Mouse (Mus musculus): ENCODE data around the gene Hist1h3d. TPM values are rescaled to one million over a fixed set of nuclear protein-coding genes. Genes with fewer than 3 reads are reported as not detected.
A peak's percentile ranks its signal among the peaks of the same experiment; 100 is the strongest.
"Not testable (repeated sequence)": the region's sequence is repeated elsewhere in the genome, so short reads cannot be mapped to it uniquely, and the experiment has no call there.

The Hist1h3d gene
- polyA plus RNA-seq, 1 experiment from 2014 or later = 7.7 TPM

DNA sequence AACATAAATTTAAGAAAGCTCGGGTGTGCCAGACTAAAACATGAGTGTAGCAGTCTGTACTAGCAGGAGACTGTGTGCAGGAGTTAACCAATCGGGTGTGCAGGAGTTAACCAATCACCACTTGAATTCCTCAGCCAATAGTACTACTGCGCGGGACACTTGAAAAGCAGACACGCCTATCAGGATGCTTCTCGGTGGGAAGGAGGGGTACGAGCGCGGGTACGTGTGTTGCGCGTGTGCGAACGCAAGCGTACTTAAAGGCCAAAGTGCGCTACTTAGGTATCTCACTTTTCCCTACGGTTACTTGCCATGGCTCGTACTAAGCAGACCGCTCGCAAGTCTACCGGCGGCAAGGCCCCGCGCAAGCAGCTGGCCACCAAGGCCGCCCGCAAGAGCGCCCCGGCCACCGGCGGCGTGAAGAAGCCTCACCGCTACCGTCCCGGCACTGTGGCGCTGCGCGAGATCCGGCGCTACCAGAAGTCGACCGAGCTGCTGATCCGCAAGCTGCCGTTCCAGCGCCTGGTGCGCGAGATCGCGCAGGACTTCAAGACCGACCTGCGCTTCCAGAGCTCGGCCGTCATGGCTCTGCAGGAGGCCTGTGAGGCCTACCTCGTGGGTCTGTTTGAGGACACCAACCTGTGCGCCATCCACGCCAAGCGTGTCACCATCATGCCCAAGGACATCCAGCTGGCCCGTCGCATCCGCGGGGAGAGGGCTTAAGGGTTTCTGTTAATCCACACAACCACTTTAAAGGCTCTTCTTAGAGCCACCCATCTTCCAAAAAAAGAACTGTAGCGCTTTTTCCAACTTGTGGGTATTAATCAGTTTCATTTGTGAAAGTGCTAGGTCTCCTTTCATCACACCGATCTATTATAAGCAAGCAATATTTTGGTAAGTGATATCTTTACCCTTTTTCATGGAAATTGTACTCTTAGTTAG, 40.2 kb upstream of the Hist1h3d start, which contains the start of gene Hist1h3g:
Hist1h3g (plus strand) TSS at position 286 of the 939 bp plus-strand sequence.
- not testable (repeated sequence) for H3K36me3 ChIP-seq
- H3K27ac ChIP-seq = peak within 1 kb of the TSS; percentile 97

DNA sequence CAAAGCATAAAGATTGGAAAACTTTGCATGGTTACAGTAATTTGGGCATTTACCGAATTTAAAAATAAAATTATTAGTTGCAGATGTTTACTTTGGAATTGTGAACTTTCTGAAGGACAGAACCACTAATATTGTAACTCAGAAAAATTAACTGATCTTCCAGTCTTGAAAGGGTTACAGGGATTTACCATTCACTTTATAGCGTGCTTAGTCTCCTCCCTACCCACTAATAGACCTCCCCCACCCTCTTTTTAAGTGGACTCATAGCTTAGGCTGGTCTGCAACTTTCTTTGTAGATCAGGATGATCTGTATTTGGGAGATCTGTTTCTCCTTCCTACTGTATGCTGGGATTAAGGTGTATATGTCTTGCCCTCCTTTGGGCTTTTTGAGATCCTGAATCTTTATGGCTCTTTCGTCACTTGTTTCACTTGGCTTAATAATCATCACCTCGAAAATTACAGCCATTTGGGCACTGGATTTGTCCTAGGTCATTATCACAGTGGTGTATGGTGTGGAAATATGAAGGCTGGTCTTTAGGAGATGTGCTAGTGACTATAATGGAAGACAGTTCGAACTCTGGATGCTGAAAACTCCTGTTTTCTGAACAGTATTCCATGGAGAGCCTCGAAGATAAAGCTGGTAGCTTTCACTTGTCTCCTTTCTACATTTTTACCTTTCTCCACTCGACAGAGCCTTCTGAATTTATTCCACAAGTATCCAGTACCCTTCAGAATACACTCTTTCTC, 39.3 kb upstream of the Hist1h3d start:
- no peak for DNase-seq (ENCODE audit: low spot score)
- no peaks in the 10 kb centered on the region for H3K9me3 ChIP-seq (replicated peaks)

More for the DNA sequence above, 40.2 kb upstream of the Hist1h3d start, which contains the start of gene Hist1h3g:
- H3K9me3 ChIP-seq (replicated peaks); H3K27me3 ChIP-seq (ENCODE audit: low read depth, poor library complexity, severe bottlenecking): not testable (repeated sequence)
- WGBS = under 1% methylated on average over 53 of the region's 62 CpGs
- DNase-seq (ENCODE audit: low spot score) = peak; percentile 89
- H3K4me1 ChIP-seq = peaks cover 34% of the 10 kb centered on the region
- H3K4me3 ChIP-seq = peak within 1 kb of the TSS; percentile 63

DNA sequence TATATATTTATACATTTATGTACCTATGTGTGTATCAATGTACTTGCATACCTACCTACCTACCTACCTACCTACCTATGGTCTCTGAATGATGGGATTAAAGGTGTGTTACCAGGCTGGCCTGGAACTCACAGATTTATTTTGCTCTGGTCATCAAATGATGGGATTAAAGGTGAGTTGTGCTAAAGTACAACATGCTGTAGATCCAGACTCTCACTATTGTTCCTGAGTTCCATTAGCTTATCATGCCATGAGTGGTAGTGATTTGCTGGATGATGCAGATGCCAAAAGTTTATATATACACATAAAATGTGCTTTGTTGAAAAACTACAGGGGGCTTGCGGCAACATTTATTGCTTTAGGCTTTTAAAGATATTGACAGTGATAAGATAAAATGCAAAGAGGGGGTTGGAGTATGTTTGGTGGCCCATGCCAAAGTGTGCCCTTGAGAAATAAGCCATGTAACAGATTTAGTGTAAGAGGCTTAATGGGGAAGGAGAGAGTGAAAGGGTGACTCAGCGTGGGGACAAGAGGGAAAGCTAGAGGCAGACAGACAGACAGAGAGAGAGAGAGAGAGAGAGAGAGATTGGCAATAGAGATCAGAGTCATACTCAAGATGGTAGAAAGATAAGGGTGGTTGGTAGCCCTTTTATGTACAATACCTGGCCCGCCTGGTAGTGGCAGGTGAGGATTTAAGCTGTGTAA, 38.4 kb upstream of the Hist1h3d start:
- WGBS = 83% methylated on average over 3 of the region's 3 CpGs
- Histone ChIP-seq H3K36me3 (no peaks in the 10 kb centered on the region), H3K4me3 (peak overlapping the region; percentile 63), H3K27ac (peak overlapping the region; percentile 97), H3K27me3 (ENCODE audit: low read depth, poor library complexity, severe bottlenecking) (no peaks in the 10 kb centered on the region), H3K4me1 (peaks cover 36% of the 10 kb centered on the region), H3K9me3 (replicated peaks) (no peaks in the 10 kb centered on the region)
- DNase-seq (ENCODE audit: low spot score) = no peak

More for the DNA sequence above, 39.3 kb upstream of the Hist1h3d start:
- Histone ChIP-seq H3K27ac (peak overlapping the region; percentile 97), H3K4me1 (peaks cover 34% of the 10 kb centered on the region), H3K27me3 (ENCODE audit: low read depth, poor library complexity, severe bottlenecking) (no peaks in the 10 kb centered on the region), H3K36me3 (no peaks in the 10 kb centered on the region), H3K4me3 (peak overlapping the region; percentile 63)
- 22% methylated on average over 7 of the region's 7 CpGs for WGBS

DNA sequence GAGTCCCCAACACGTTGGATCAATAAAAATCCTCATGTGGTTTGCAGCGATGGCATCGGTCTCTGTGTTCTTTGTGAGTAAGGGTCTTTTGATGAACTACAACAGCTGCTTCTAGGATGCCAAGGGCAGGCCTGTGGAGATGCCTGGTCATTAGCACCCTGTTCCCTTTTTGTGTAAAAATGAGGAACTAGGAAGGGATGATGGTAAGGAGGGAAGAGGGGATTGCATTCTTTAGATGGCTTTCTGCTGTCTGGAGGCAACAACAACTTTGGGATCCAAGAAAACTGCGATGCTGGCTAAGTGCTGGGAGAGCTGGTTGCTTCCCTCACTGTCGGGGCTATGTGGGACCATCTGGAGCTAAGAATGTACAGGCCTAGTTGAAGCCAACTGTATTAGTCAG, 37.3 kb upstream of the Hist1h3d start:
- no peak for DNase-seq (ENCODE audit: low spot score)
- no peaks in the 10 kb centered on the region for H3K36me3 ChIP-seq
- H3K27me3 ChIP-seq (ENCODE audit: low read depth, poor library complexity, severe bottlenecking) = no peaks in the 10 kb centered on the region
- no peak overlapping the region for H3K4me3 ChIP-seq
- no peaks in the 10 kb centered on the region for H3K9me3 ChIP-seq (replicated peaks)
- peaks cover 30% of the 10 kb centered on the region for H3K4me1 ChIP-seq
- peak overlapping the region; percentile 69 for H3K27ac ChIP-seq
- 68% methylated on average over 5 of the region's 5 CpGs for WGBS

DNA sequence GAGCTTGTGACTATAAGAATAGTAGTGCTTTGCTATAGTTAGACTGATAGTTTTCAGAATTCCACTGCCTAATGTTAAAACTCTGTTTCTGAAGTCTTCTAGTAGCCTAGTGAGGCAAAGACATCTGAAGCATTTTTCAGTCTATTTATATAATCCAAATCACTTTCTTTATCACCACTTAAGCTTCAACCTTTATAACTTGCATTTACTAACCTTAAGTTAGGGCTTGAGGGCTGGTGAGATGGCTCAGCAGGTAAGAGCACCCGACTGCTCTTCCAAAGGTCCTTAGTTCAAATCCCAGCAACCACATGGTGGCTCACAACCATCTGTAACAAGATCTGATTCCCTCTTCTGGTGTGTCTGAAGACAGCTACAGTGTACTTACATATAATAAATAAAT, 35.7 kb upstream of the Hist1h3d start:
- H3K27me3 ChIP-seq (ENCODE audit: low read depth, poor library complexity, severe bottlenecking); H3K27ac ChIP-seq; H3K36me3 ChIP-seq; H3K9me3 ChIP-seq (replicated peaks); DNase-seq (ENCODE audit: low spot score); H3K4me3 ChIP-seq: not testable (repeated sequence)
- WGBS = 69% methylated on average over 1 of the region's 1 CpGs
- peaks cover 30% of the 10 kb centered on the region for H3K4me1 ChIP-seq

DNA sequence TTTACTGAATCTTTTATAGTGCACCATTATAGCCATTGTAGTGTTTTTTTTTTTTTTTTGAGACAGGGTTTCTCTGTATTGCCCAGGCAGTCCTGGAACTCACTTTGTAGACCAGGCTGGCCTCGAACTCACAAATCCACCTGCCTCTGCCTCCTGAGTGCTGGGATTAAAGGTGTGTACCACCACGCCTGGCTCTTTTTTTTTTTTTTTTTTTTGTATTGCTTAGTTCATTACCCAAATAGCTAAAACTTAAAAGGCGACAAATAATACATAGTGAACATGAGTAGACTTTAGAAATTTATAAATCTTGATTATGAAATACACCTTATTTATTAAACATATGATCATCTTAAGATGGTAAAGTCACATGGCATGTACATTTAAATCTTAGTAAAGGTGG, 34.1 kb upstream of the Hist1h3d start:
- 93% methylated on average over 3 of the region's 3 CpGs for WGBS
- Histone ChIP-seq H3K9me3 (replicated peaks) (no peaks in the 10 kb centered on the region), H3K4me1 (peaks cover 25% of the 10 kb centered on the region), H3K36me3 (no peaks in the 10 kb centered on the region), H3K27me3 (ENCODE audit: low read depth, poor library complexity, severe bottlenecking) (no peaks in the 10 kb centered on the region), H3K4me3 (no peak overlapping the region), H3K27ac (no peak overlapping the region)
- DNase-seq (ENCODE audit: low spot score) = no peak

DNA sequence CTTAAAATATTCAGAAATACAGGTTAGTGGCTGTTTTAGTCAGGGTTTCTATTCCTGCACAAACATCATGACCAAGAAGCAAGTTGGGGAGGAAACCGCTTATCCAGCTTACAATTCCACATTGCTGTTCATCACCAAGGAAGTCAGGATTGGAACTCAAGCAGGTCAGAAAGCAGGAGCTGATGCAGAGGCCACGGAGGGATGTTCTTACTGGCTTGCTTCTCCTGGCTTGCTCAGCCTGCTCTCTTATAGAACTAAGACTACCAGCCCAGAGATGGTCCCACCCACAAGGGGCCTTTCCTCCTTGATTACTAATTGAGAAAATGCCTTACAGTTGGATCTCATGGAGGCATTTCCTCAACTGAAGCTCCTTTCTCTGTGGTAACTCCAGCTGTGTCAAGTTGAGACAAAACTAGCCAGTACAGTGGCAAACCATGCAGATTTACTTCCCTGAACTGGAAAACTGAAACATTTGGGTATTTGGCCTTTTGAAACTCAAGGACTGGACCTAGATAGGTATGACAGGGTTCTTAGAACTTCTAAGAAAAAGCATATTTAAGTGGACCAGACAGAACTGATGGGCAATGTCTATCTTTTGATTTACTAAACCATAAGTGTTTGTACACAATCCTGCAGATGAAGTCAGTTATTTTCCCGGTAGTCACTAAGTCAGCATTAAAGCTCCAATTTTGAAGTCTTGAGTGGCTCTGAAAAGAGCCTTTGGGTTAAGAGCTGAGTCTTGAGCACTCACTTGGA, 33.2 kb upstream of the Hist1h3d start:
- H3K27me3 ChIP-seq (ENCODE audit: low read depth, poor library complexity, severe bottlenecking); H3K36me3 ChIP-seq; DNase-seq (ENCODE audit: low spot score); H3K9me3 ChIP-seq (replicated peaks): not testable (repeated sequence)
- Histone ChIP-seq H3K4me3 (peak overlapping the region; percentile 57), H3K27ac (peak overlapping the region; percentile 96), H3K4me1 (peaks cover 16% of the 10 kb centered on the region)
- 11% methylated on average over 3 of the region's 3 CpGs for WGBS

DNA sequence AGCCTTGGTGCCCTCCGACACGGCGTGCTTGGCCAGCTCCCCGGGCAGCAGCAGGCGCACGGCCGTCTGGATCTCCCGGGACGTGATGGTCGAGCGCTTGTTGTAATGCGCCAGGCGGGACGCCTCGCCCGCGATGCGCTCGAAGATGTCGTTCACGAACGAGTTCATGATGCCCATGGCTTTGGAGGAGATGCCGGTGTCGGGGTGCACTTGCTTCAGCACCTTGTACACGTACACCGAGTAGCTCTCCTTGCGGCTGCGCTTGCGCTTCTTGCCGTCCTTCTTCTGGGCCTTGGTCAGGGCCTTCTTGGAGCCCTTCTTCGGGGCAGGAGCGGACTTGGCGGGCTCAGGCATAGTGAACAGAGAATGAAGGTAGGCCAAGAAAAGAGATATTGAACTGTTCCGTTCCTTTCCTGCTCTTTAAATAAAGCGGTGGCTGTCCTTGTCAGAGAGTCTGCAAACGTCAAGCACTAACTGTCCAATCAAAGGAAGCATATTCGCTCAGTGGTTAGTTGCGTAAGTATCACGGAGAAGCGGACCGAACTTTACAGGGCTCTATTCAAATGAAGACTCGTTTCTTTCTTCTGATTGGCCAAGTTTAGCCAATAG, 32.5 kb upstream of the Hist1h3d start, which contains the start of gene Hist1h2bh:
Hist1h2bh (minus strand) TSS at position 394 of the 609 bp plus-strand sequence.
- H3K36me3 ChIP-seq; H3K9me3 ChIP-seq (replicated peaks); H3K27me3 ChIP-seq (ENCODE audit: low read depth, poor library complexity, severe bottlenecking): not testable (repeated sequence)
- peak; percentile 74 for DNase-seq (ENCODE audit: low spot score)
- under 1% methylated on average over 42 of the region's 42 CpGs for WGBS
- Histone ChIP-seq H3K4me1 (peaks cover 12% of the 10 kb centered on the region), H3K27ac (peak within 1 kb of the TSS; percentile 96), H3K4me3 (peak within 1 kb of the TSS; percentile 57)

DNA sequence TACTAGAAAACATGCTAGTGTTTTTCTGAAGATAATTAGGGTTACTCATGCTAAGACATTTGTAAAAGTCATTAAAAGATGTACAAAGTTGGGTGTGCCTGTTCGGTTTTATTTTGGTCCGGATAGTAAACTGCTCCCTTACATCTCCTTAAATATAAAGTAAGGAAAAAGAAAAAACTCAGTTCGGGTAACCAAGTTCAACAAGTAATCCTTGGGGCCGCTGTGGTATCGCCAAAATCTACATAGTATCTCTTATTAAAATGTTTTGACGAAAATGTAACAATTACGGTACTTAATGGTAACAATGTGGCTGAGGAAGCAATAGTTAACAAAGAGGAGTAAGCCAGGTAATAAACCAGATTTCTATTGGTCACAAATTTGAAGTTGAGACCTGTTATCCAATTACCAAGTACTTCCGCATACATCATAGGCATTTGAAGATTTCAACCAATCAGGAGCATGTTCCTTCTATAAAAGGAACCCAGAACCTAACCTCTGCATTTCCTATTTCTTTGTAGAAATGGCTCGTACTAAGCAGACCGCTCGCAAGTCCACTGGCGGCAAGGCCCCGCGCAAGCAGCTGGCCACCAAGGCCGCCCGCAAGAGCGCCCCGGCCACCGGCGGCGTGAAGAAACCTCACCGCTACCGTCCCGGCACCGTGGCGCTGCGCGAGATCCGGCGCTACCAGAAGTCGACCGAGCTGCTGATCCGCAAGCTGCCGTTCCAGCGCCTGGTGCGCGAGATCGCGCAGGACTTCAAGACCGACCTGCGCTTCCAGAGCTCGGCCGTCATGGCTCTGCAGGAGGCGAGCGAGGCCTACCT, 31.4 kb upstream of the Hist1h3d start, which contains the start of gene Hist1h3f:
Hist1h3f (plus strand) TSS at position 88 of the 822 bp plus-strand sequence.
- no peaks in the 10 kb centered on the region for H3K27me3 ChIP-seq (ENCODE audit: low read depth, poor library complexity, severe bottlenecking)
- peak within 1 kb of the TSS; percentile 57 for H3K4me3 ChIP-seq
- peak within 1 kb of the TSS; percentile 96 for H3K27ac ChIP-seq
- no peaks in the 10 kb centered on the region for H3K9me3 ChIP-seq (replicated peaks)
- peak; percentile 55 for DNase-seq (ENCODE audit: low spot score)
- 1% methylated on average over 26 of the region's 45 CpGs for WGBS
- peaks cover 10% of the 10 kb centered on the region; the same call in 1 of the 2 replicates for H3K4me1 ChIP-seq
- H3K36me3 ChIP-seq = no peaks in the 10 kb centered on the region

DNA sequence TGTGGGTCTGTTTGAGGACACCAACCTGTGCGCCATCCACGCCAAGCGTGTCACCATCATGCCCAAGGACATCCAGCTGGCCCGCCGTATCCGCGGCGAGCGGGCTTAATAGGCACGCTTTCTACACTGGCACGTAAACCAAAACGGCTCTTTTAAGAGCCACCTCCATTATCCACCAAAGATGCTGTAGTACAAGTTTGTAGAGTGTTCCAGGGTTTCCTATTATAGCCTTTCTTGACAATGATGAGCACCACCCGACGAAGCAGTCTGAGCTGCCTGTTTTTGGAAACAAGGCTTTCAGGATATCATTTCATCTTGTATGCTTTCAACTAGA, 30.8 kb upstream of the Hist1h3d start:
- H3K27me3 ChIP-seq (ENCODE audit: low read depth, poor library complexity, severe bottlenecking); DNase-seq (ENCODE audit: low spot score); H3K36me3 ChIP-seq; H3K9me3 ChIP-seq (replicated peaks): not testable (repeated sequence)
- WGBS = under 1% methylated on average over 13 of the region's 14 CpGs
- H3K4me1 ChIP-seq = peaks cover 10% of the 10 kb centered on the region; the same call in 1 of the 2 replicates
- H3K4me3 ChIP-seq = peak overlapping the region; percentile 57
- peak overlapping the region; percentile 96 for H3K27ac ChIP-seq

DNA sequence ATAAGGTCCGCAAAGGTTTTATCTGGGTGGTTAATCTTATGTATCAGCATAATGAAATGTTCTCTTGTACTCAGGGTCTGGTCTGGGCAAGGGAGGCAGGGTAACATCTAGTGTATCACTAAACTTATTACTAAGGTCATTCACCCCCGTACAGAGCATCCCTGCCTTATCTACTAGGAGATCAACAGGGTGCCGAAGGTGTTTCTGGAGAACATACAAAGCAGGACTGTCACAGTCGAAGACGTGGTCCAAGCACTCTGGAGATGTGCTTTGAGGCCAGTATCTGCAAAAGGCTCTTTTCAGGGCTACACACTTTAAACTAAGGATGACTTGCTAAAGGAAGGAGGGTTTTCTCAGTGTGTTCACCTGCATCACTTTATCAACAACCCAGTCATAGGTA, 28.9 kb upstream of the Hist1h3d start:
- Histone ChIP-seq H3K4me3 (no peak overlapping the region; the same call in 1 of the 2 replicates), H3K27me3 (ENCODE audit: low read depth, poor library complexity, severe bottlenecking) (no peaks in the 10 kb centered on the region), H3K9me3 (replicated peaks) (no peaks in the 10 kb centered on the region), H3K4me1 (peaks cover 15% of the 10 kb centered on the region), H3K36me3 (no peaks in the 10 kb centered on the region), H3K27ac (peak overlapping the region; percentile 68)
- no peak for DNase-seq (ENCODE audit: low spot score)
- WGBS = 74% methylated on average over 5 of the region's 5 CpGs
